Mouse (Mus musculus) kidney, postnatal 36 days (tissue): ENCODE measurements around the gene Gm20388.

Experiments used
- DNase-seq, 2 experiments: peaks; one replicate each; pipeline ENCODE4 v3.0.0; 2021 to 2022; ENCODE audit warnings: mixed read lengths in 2 of 2

Gm20388 gene

GRCm38 (mm10) chr8:123654763-123655162, 3744.1 kb downstream of the Gm20388 start:
- no peak for DNase-seq

- DNase-seq = no peak
Observed at GRCm38 (mm10) chr8:123655351-123655779, 3744.7 kb downstream of the Gm20388 start.

- no peak for DNase-seq
Observed at GRCm38 (mm10) chr8:123657826-123658225, 3747.2 kb downstream of the Gm20388 start.

- no peak for DNase-seq
Observed at GRCm38 (mm10) chr8:123659469-123660057, 3748.9 kb downstream of the Gm20388 start.

- DNase-seq = no peak
Observed at GRCm38 (mm10) chr8:123661515-123661914, 3750.9 kb downstream of the Gm20388 start.

- DNase-seq = no peak
Observed at GRCm38 (mm10) chr8:123665580-123665979, 3754.9 kb downstream of the Gm20388 start.

- no peak for DNase-seq
Observed at GRCm38 (mm10) chr8:123666832-123667231, 3756.2 kb downstream of the Gm20388 start.

GRCm38 (mm10) chr8:123668681-123669080, 3758.0 kb downstream of the Gm20388 start:
- DNase-seq = no peak

- no peak for DNase-seq
Observed at GRCm38 (mm10) chr8:123670766-123671165, 3760.1 kb downstream of the Gm20388 start.

- DNase-seq = no peak
Observed at GRCm38 (mm10) chr8:123671454-123671853, 3760.8 kb downstream of the Gm20388 start.

GRCm38 (mm10) chr8:123672648-123673047, 3762.0 kb downstream of the Gm20388 start:
- no peak for DNase-seq

- DNase-seq = no peak
Observed at GRCm38 (mm10) chr8:123675611-123676010, 3765.0 kb downstream of the Gm20388 start.

- DNase-seq = no peak
Observed at GRCm38 (mm10) chr8:123678390-123678789, 3767.7 kb downstream of the Gm20388 start.

GRCm38 (mm10) chr8:123682073-123682761, 3771.6 kb downstream of the Gm20388 start:
- peak; percentile 16 to 55 for DNase-seq

- peak; percentile 29 to 42 for DNase-seq
Observed at GRCm38 (mm10) chr8:123683321-123683720, 3772.7 kb downstream of the Gm20388 start.

GRCm38 (mm10) chr8:123684806-123685205, 3774.2 kb downstream of the Gm20388 start:
- no peak for DNase-seq

- no peak for DNase-seq
Observed at GRCm38 (mm10) chr8:123685477-123685876, 3774.8 kb downstream of the Gm20388 start.

- DNase-seq = no peak
Observed at GRCm38 (mm10) chr8:123687826-123688225, 3777.2 kb downstream of the Gm20388 start.

GRCm38 (mm10) chr8:123692165-123692962, 3781.7 kb downstream of the Gm20388 start:
- no peak for DNase-seq

- no peak for DNase-seq
Observed at GRCm38 (mm10) chr8:123696167-123696566, 3785.5 kb downstream of the Gm20388 start.

- DNase-seq = no peak
Observed at GRCm38 (mm10) chr8:123697329-123697728, 3786.7 kb downstream of the Gm20388 start.

- no peak for DNase-seq
Observed at GRCm38 (mm10) chr8:123700399-123701070, 3789.9 kb downstream of the Gm20388 start.
